Mouse (Mus musculus) forebrain, embryonic 11.5 days (tissue): ENCODE measurements around the gene Oaz1. TPM values are rescaled to one million over a fixed set of nuclear protein-coding genes. Genes with fewer than 3 reads are reported as not detected.

Experiments
- ATAC-seq: fragments of 200-750 bp; cut with Nextera tagmentation; replicated peaks from 2 replicates; pipeline ENCODE4 v1.8.0; 2017; ENCODE audit warnings: moderate TSS enrichment; ENCODE audit not compliant: low FRiP score
- DNase-seq: peaks from one replicate; pipeline ENCODE4 v3.0.0-alpha.2; 2017; ENCODE audit warnings: low spot score
- H3K27ac ChIP-seq: fragments of 300-500 bp; sonication (generic); 2 replicates; pipeline ENCODE4 v1.5.1; 2014; ENCODE audit warnings: low read depth, low read length
- H3K27me3 ChIP-seq: fragments of 300-500 bp; sonication (generic); 2 replicates; pipeline ENCODE4 v1.6.1; 2014; ENCODE audit warnings: mild to moderate bottlenecking, low read length, mixed read lengths; ENCODE audit not compliant: control insufficient read depth, insufficient read depth
- H3K36me3 ChIP-seq: fragments of 300-500 bp; sonication (generic); 2 replicates; pipeline ENCODE4 v1.6.1; 2014; ENCODE audit warnings: mild to moderate bottlenecking, low read length, moderate library complexity, mixed read lengths; ENCODE audit not compliant: control insufficient read depth, insufficient read depth
- H3K4me1 ChIP-seq: fragments of 300-500 bp; sonication (generic); replicated peaks from 2 replicates; pipeline ENCODE4 v1.6.1; 2014; ENCODE audit warnings: low read length, mixed read lengths; ENCODE audit not compliant: control insufficient read depth, insufficient read depth
- H3K4me2 ChIP-seq: fragments of 300-500 bp; sonication (generic); 2 replicates; pipeline ENCODE4 v1.6.1; 2014; ENCODE audit warnings: low read depth, mild to moderate bottlenecking, low read length, moderate library complexity, mixed read lengths; ENCODE audit not compliant: severe bottlenecking
- H3K4me3 ChIP-seq: fragments of 300-500 bp; sonication (generic); 2 replicates; pipeline ENCODE4 v1.5.1; 2014; ENCODE audit warnings: low read depth, low read length
- H3K9ac ChIP-seq: fragments of 300-500 bp; sonication (generic); 2 replicates; pipeline ENCODE4 v1.6.1; 2014; ENCODE audit warnings: low read length
- H3K9me3 ChIP-seq: fragments of 300-500 bp; sonication (generic); 2 replicates; pipeline ENCODE4 v1.6.1; 2016; ENCODE audit warnings: low read length, mixed read lengths; ENCODE audit not compliant: control insufficient read depth
- WGBS: fragments of 180-500 bp; shearing (Covaris S2); extraction: QIAGEN DNeasy Blood & Tissue Kit; methylation state at CpG from one replicate; pipeline ENCODE4 v1.1.7; 2014; 5-methylcytosine and 5-hydroxymethylcytosine counted together
- polyA plus RNA-seq: library from polyadenylated mRNA; unstranded; fragments of >200 nt; fragmentation: Nextera tagmentation; extraction: Ambion mirVana; gene quantifications from 2 replicates; pipeline ENCODE4 v1.2.1, GENCODE M21; 2014

Gene Oaz1
- polyA plus RNA-seq, 1 experiment from 2014 or later, result 1,775 TPM

DNA sequence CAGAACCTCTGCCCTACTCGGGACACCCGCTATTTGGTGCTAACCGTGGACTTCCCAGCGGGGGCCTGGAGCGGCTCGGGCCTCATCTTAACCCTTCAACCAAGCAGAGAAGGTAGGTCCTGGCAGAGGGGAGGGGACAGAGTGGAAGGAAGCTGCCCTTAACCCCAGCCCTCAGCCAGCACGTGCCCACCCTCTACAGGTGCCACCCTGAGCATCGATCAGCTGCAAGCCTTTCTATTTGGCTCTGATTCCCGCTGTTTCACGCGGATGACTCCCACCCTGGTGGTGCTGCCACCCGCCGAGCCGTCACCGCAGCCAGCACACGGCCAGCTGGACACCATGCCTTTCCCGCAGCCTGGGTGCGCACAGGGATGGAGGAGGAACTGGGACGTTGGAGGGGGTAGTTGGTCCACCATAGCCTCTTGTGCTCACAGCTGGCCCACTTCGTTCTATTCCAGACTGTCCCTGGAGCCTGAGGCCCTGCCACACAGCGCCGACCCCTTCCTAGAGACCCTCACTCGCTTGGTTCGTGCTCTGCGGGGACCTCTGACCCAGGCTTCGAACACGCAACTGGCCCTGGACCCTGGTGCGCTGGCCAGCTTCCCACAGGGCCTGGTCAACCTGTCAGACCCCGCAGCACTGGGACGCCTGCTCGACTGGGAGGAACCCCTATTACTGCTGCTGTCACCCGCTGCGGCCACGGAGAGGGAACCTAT is 20.0 kb upstream of the Oaz1 start:
- Histone ChIP-seq H3K4me1 (peaks cover 23% of the 10 kb centered on the region), H3K9ac (peak overlapping the region; percentile 59), H3K9me3 (no peaks in the 10 kb centered on the region), H3K4me2 (peak overlapping the region; percentile 95), H3K36me3 (peaks cover 15% of the 10 kb centered on the region), H3K4me3 (peak overlapping the region; percentile 42), H3K27me3 (peaks cover 30% of the 10 kb centered on the region), H3K27ac (no peak overlapping the region)
- 40% methylated on average over 34 of the region's 34 CpGs for WGBS
- ATAC-seq (no peak; the same call in 1 of the 2 replicates), DNase-seq (no peak)

- Histone ChIP-seq H3K9ac (peak overlapping the region; percentile 59), H3K27ac (0 out of 2 replicates have a peak overlapping the region, but pooled peaks have one; percentile 25), H3K4me2 (peak overlapping the region; percentile 95), H3K9me3 (no peaks in the 10 kb centered on the region), H3K27me3 (peaks cover 30% of the 10 kb centered on the region), H3K4me1 (peaks cover 23% of the 10 kb centered on the region), H3K4me3 (peak overlapping the region; percentile 42), H3K36me3 (peaks cover 15% of the 10 kb centered on the region)
- WGBS, result 2% methylated on average over 58 of the region's 58 CpGs
- ATAC-seq (peak; percentile 82), DNase-seq (peak; percentile 84)
These were observed 19.3 kb upstream of the Oaz1 start for GRCm38 (mm10) chr10:80807057-80807627.

DNA sequence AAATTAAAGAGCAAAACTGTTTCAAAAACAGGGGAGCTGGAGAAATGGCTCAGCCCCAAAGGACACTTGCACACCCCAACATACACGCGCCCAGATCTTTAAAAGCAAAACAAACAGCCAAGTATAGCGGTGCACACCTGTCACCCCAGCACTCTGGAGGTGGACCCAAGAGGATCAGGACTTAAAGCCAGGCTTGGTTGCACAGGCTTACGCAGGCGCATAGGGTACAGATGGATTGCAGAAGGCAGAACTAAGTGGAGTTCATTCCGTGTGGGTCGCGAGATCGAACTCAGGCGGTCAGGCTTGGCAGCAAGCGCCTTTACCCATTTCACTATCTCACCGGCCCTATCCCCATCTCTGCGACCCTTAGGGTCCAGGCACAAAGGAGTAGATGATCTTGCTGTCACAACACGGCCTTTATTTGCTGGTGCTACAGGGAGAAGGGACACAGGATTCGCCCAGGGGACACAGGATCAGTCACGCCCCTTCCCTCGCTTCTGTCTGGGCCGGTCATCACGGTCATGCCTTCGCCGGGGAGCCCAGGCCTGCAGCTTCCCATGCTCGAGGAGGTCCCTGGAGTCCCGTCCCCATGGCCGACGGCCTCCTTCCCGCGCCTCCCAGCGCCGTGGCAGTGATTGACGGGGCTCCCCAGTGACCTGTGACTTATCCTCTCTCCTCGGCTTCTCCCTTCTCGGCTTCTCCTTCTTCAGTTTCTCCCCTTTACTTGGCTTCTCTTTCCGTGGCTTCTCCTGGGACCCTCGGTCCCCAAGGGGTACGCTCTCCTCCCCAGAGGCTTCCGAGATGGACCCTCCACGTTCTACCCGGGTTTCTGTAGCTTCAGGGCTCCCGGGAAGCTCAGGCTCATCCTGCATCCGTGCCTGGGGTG is 18.1 kb upstream of the Oaz1 start:
- no peak for DNase-seq
- peaks cover 30% of the 10 kb centered on the region for H3K27me3 ChIP-seq
- no peaks in the 10 kb centered on the region for H3K9me3 ChIP-seq
- peak overlapping the region; percentile 34; the same call in 1 of the 2 replicates for H3K4me2 ChIP-seq
- peaks cover 23% of the 10 kb centered on the region for H3K4me1 ChIP-seq
- peaks cover 3% of the 10 kb centered on the region for H3K36me3 ChIP-seq
- 15% methylated on average over 39 of the region's 40 CpGs for WGBS
- no peak overlapping the region for H3K27ac ChIP-seq
- no peak overlapping the region; the same call in 1 of the 2 replicates for H3K9ac ChIP-seq
- no peak overlapping the region for H3K4me3 ChIP-seq
- no peak for ATAC-seq

DNA sequence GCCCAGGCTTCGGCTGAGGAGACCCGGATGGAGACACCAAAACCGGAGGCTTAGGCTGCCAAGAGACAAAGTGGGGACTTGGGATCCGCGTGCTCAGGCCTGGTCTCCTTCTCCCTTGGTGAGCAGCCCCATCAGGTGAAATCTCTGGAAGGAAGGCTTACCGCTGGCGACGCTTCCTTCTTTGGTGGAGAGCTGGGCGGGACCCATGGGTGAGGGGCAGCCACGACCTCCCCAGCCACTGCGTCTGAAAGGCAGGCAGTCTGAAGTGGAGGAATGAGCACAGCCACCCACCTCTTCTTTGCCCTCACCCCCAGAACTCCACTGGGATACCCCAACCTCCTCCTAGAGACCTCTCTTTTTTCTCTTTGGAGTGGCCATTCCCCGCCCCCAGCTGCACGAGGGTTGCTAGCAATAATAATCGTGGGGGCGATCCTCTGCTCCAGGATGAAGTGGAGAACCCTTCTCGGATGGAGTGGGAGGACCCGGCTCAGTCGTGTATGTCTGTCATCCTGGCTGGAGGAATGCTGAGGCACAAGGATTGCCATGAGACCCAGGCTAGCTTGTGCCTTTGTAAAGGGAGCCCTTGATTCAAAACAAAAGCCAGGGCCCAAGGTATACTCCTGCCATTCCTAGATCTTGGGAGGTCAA is 17.3 kb upstream of the Oaz1 start:
- Histone ChIP-seq H3K9me3 (no peaks in the 10 kb centered on the region), H3K4me3 (no peak overlapping the region), H3K4me1 (peaks cover 23% of the 10 kb centered on the region), H3K27ac (no peak overlapping the region), H3K4me2 (peak overlapping the region; percentile 34; the same call in 1 of the 2 replicates), H3K36me3 (no peaks in the 10 kb centered on the region; the same call in 1 of the 2 replicates), H3K27me3 (peaks cover 30% of the 10 kb centered on the region), H3K9ac (no peak overlapping the region; the same call in 1 of the 2 replicates)
- DNase-seq, result no peak
- no peak for ATAC-seq
- WGBS, result 11% methylated on average over 17 of the region's 18 CpGs

- DNase-seq (no peak), ATAC-seq (no peak)
- H3K36me3 ChIP-seq, result no peaks in the 10 kb centered on the region
- H3K27ac ChIP-seq, result no peak overlapping the region
- no peaks in the 10 kb centered on the region for H3K9me3 ChIP-seq
- 5% methylated on average over 20 of the region's 20 CpGs for WGBS
- peaks cover 30% of the 10 kb centered on the region for H3K27me3 ChIP-seq
- peaks cover 23% of the 10 kb centered on the region for H3K4me1 ChIP-seq
- H3K4me3 ChIP-seq, result no peak overlapping the region
- H3K4me2 ChIP-seq, result no peak overlapping the region
- H3K9ac ChIP-seq, result no peak overlapping the region
These were observed 16.4 kb upstream of the Oaz1 start for GRCm38 (mm10) chr10:80810084-80810483.

DNA sequence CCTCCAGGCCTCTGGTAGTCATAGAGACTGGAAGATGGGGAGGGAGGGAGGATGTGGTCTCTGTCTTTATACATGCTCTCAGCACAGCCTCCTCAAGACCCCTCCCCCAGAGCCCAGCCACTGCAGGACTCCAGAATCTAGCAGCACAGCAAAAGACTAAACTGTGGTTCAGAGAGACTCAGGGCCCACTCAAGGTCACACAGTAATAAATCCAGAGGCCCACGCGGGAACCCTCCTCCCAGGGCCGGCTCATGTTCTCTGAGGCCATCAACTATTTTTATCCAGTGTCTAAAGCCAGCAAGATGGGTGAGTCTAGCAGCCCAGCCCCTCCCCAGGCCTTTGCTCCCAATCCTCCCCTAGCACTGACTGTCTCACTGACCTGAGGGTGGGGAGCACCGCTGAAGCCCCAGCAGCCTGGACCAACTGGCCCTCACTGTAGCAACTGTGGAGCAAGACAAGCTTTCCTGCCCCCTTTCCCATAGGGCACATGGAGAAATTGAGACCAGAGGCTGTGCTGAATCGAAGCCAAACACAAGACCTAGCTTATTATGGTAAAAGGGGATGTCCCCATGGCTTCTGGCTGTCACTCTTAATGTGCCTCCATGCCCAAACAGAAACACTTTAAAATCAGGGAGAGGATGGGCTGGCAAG is 13.9 kb upstream of the Oaz1 start:
- DNase-seq, result no peak
- Histone ChIP-seq H3K4me2 (no peak overlapping the region), H3K4me3 (no peak overlapping the region), H3K9me3 (no peaks in the 10 kb centered on the region), H3K36me3 (no peaks in the 10 kb centered on the region), H3K27ac (no peak overlapping the region), H3K9ac (no peak overlapping the region), H3K4me1 (peaks cover 11% of the 10 kb centered on the region; the same call in 1 of the 2 replicates), H3K27me3 (peaks cover 25% of the 10 kb centered on the region)
- 69% methylated on average over 5 of the region's 5 CpGs for WGBS
- ATAC-seq, result no peak

DNA sequence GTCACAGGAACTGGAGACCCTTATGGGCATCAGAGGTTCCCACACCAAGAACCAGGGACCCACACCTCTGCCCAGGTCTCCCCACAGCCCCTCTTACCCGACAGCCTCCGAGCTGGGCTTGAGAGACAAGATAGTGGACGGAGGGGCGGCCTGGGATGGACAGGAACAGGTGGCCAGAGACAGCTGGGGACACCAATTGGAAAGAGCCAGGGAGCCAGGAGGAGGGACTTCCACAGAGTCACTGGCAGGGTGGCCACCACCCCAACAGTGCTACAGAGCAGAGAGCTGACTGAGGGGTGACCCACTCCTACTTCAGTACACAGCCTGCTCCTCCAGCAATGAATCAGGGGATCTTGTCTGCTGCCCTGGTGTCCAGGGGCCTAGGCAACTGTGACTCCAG is 13.1 kb upstream of the Oaz1 start, which contains the start of gene Jsrp1:
Gene Jsrp1 (minus strand): TSS at position 133 of the 400 bp plus-strand sequence.
- no peak within 1 kb of the TSS for H3K9ac ChIP-seq
- 84% methylated on average over 4 of the region's 4 CpGs for WGBS
- H3K27ac ChIP-seq, result no peak within 1 kb of the TSS
- ATAC-seq (no peak), DNase-seq (no peak)
- H3K36me3 ChIP-seq, result no peaks in the 10 kb centered on the region
- H3K27me3 ChIP-seq, result peaks cover 18% of the 10 kb centered on the region
- H3K4me3 ChIP-seq, result no peak within 1 kb of the TSS
- H3K4me2 ChIP-seq, result no peak within 1 kb of the TSS
- peaks cover 9% of the 10 kb centered on the region; the same call in 1 of the 2 replicates for H3K4me1 ChIP-seq
- H3K9me3 ChIP-seq, result no peaks in the 10 kb centered on the region
